Mouse (Mus musculus): ENCODE data around the gene Rapsn.

DNA sequence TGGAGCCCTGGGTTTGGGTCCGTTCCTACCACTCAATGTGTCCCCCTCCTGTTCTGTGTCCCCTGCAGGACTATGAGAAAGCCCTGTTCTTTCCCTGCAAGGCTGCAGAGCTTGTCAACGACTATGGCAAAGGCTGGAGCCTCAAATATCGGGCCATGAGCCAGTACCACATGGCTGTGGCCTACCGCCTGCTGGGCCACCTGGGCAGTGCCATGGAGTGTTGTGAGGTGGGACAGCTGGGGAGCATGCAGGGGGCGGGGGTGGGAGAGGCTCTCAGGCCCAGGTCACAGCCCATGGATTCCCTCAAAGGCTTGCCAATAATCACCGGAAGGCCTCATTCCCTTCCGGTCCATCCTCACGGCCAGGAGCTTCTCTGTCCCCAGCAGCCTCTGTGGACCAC is 6.4 kb downstream of the Rapsn start:
- no peak for TF ChIP-seq CTCF (IDR thresholded peaks at IDR 0.05; ENCODE audit: low read depth, low read length)
- TF ChIP-seq GATA1 (IDR thresholded peaks at IDR 0.05; ENCODE audit: borderline replicate concordance, low read length): no peak
